Mouse (Mus musculus) brain, embryonic 14.5 days (tissue): ENCODE results near the gene Phip. TPM values are rescaled to one million over a fixed set of nuclear protein-coding genes. Genes with fewer than 3 reads are reported as not detected.
A peak's percentile ranks its signal among the peaks of the same experiment; 100 is the strongest.

Source experiments
- DNase-seq: peaks from one replicate; pipeline ENCODE4 v3.0.0-alpha.2; 2011; ENCODE audit warnings: low read depth
- CTCF ChIP-seq: fragments of 200-500 bp; IDR thresholded peaks from 2 replicates; pipeline ENCODE4 v1.5.1; 2012; ENCODE audit warnings: inconsistent platforms, mild to moderate bottlenecking, moderate library complexity, borderline replicate concordance; ENCODE audit not compliant: insufficient read depth, insufficient read length; ENCODE audit errors: extremely low read depth
- POLR2A ChIP-seq: fragments of 200-500 bp; IDR thresholded peaks from 2 replicates; pipeline ENCODE4 v1.6.1; 2012; ENCODE audit warnings: mild to moderate bottlenecking, inconsistent platforms, borderline replicate concordance; ENCODE audit not compliant: poor library complexity, insufficient read depth, insufficient read length, severe bottlenecking; ENCODE audit errors: extremely low read depth
- polyA plus RNA-seq: library from polyadenylated mRNA; depleted of rRNA; stranded (reverse); fragments of >200 nt; gene quantifications from 2 replicates; pipeline ENCODE4 v1.2.3, GENCODE M21; 2012; rRNA removed

Gene Phip
- 27.7 and 36.6 TPM in 2 replicates for polyA plus RNA-seq

- no peak for TF ChIP-seq CTCF
- peak; percentile 92 for TF ChIP-seq POLR2A
- DNase-seq, result peak; percentile 98
These were observed at the start of gene Phip for GRCm38 (mm10) chr9:82975342-82976215. Phip (minus strand) TSS chr9:82975516.

- TF ChIP-seq CTCF, result no peak
- TF ChIP-seq POLR2A, result no peak
- DNase-seq, result no peak
These were observed 48.4 kb upstream of the Phip start for GRCm38 (mm10) chr9:83023724-83024123.

- DNase-seq, result no peak
- TF ChIP-seq POLR2A (no peak), CTCF (no peak)
These were observed 39.2 kb upstream of the Phip start for GRCm38 (mm10) chr9:83014516-83014915.

GRCm38 (mm10) chr9:83008306-83008705 lies 33.0 kb upstream of the Phip start:
- no peak for TF ChIP-seq CTCF
- TF ChIP-seq POLR2A, result no peak
- no peak for DNase-seq

GRCm38 (mm10) chr9:83001342-83001741 lies 26.0 kb upstream of the Phip start:
- DNase-seq, result no peak
- TF ChIP-seq CTCF (no peak), POLR2A (no peak)

- no peak for DNase-seq
- TF ChIP-seq POLR2A, result no peak
- no peak for TF ChIP-seq CTCF
These were observed 22.6 kb upstream of the Phip start for GRCm38 (mm10) chr9:82997765-82998500.

GRCm38 (mm10) chr9:82976936-82977335 lies 1.6 kb upstream of the Phip start:
- DNase-seq, result peak; percentile 82
- TF ChIP-seq POLR2A (peak; percentile 11; the same call in 1 of the 2 replicates), CTCF (no peak)

- DNase-seq, result no peak
- no peak for TF ChIP-seq POLR2A
- TF ChIP-seq CTCF, result no peak
These were observed 903 bp upstream of the Phip start for GRCm38 (mm10) chr9:82976219-82976618.

- DNase-seq, result no peak
- TF ChIP-seq POLR2A, result no peak
- no peak for TF ChIP-seq CTCF
These were observed 364 bp downstream of the Phip start for GRCm38 (mm10) chr9:82974962-82975341.

- TF ChIP-seq POLR2A (0 out of 2 replicates have a peak, but pooled peaks have one; percentile 20), CTCF (no peak)
- DNase-seq, result peak; percentile 97
These were observed 992 bp downstream of the Phip start for GRCm38 (mm10) chr9:82974187-82974861.
